ENCODE assay signal across 8 mouse cellular contexts in genomic region chr3:37348221-37349165, GRCm38 (mm10). TPM values are rescaled to one million over a fixed set of nuclear protein-coding genes. Genes with fewer than 3 reads are reported as not detected.
A peak's percentile ranks its signal among the peaks of the same experiment; 100 is the strongest.
DNase-seq lines count a peak whose midpoint lies in the region; ATAC-seq lines count a peak whose summit lies in the region.

Gene Fgf2 (plus strand): TSS chr3:37348346.

- H3K4me2 ChIP-seq in forebrain, embryonic 12.5 days = peak within 1 kb of the TSS; percentile 98

- peak within 1 kb of the TSS; percentile 74 for H3K9ac ChIP-seq in forebrain, embryonic 12.5 days

- intact Hi-C loops in heart, postnatal 10 days (cut with DNase I) = loop anchor here (5.0 kb wide), 1 partner anchor 34 kb away; no protein-coding TSS in a partner anchor

- H3K4me1 ChIP-seq in forebrain, embryonic 12.5 days = peaks cover 13% of the 10 kb centered on the region

- no peaks in the 10 kb centered on the region for H3K9me3 ChIP-seq in forebrain, embryonic 12.5 days

- H3K36me3 ChIP-seq in forebrain, embryonic 12.5 days (replicated peaks) = no peaks in the 10 kb centered on the region

- DNase-seq in CD4-positive helper T cell, adult 2 months (ENCODE audit: low read depth, low spot score) = peak; percentile 76
- DNase-seq in ZHBTc4 (ENCODE audit: low read depth, low spot score) = peak; percentile 23
- peak; percentile 62 to 67 for DNase-seq in heart, postnatal 10 days
- DNase-seq in layer of hippocampus, postnatal 10 days (ENCODE audit: low spot score in 2 of 2) = peak; percentile 19 to 35
- DNase-seq in lung, postnatal 36 days = peak; percentile 54
- peak; percentile 47 for DNase-seq in skeletal muscle tissue, adult 2 months (ENCODE audit: low read depth, low spot score)
- no peak for DNase-seq in yolk sac, embryonic 10.5 days (ENCODE audit: low spot score)

- ATAC-seq in forebrain, embryonic 12.5 days (ENCODE audit: low FRiP score) = peak; percentile 64

- peak within 1 kb of the TSS; percentile 65 for H3K4me3 ChIP-seq in forebrain, embryonic 12.5 days (replicated peaks)

- WGBS in forebrain, embryonic 12.5 days = under 1% methylated on average over 72 of the region's 75 CpGs

- H3K27ac ChIP-seq in forebrain, embryonic 12.5 days = no peak within 1 kb of the TSS

- H3K27me3 ChIP-seq in forebrain, embryonic 12.5 days = peaks cover 40% of the 10 kb centered on the region

RNA-seq across cellular contexts. Expression of gene Fgf2, which starts in this region (rescaled TPM):
- 0.65 and 0.66 TPM in 2 replicates for polyA plus RNA-seq in forebrain, embryonic 12.5 days (2016; fragmentation: Nextera tagmentation; extraction: Ambion mirVana)
- 1 to 10 TPM; 3.2 to 3.8 TPM for total RNA-seq in heart, postnatal 10 days (2021)
- total RNA-seq in layer of hippocampus, postnatal 10 days (2021) = 1 to 10 TPM; 3.8 to 4.5 TPM

Comparison
In these comparisons a context has a peak if more than half of its experiments do, and no peak if none do; other contexts are left out.
1. Peak in ATAC-seq, H3K4me3 ChIP-seq, H3K9ac ChIP-seq and H3K4me2 ChIP-seq in forebrain, embryonic 12.5 days; RNA of the gene not detected or under 1 TPM.